Mouse (Mus musculus) cerebellum, adult 2 months (tissue): ENCODE data around the gene Olfr231.

Experiments used
- CTCF ChIP-seq: fragments of 200-500 bp; IDR thresholded peaks from 2 replicates; pipeline ENCODE4 v1.5.1; 2011; ENCODE audit warnings: low read depth, mild to moderate bottlenecking, control low read depth, low read length, moderate library complexity, borderline replicate concordance; ENCODE audit not compliant: insufficient read depth
- POLR2A ChIP-seq: fragments of 200-500 bp; IDR thresholded peaks from 2 replicates; pipeline ENCODE4 v1.6.1; 2011; ENCODE audit warnings: low read length, control low read depth, borderline replicate concordance; ENCODE audit not compliant: insufficient read depth

- TF ChIP-seq CTCF (no peak), POLR2A (no peak)
Measured at GRCm38 (mm10) chr1:174096591-174096990, 24.4 kb downstream of the Olfr231 start, which contains the start of gene Olfr427.
